Mouse (Mus musculus): ENCODE results near the gene Retnla. TPM values are rescaled to one million over a fixed set of nuclear protein-coding genes. Genes with fewer than 3 reads are reported as not detected.

Gene Retnla
- polyA plus RNA-seq (2014; fragmentation: Nextera tagmentation; extraction: Ambion mirVana) = not detected in 2 replicates

DNA sequence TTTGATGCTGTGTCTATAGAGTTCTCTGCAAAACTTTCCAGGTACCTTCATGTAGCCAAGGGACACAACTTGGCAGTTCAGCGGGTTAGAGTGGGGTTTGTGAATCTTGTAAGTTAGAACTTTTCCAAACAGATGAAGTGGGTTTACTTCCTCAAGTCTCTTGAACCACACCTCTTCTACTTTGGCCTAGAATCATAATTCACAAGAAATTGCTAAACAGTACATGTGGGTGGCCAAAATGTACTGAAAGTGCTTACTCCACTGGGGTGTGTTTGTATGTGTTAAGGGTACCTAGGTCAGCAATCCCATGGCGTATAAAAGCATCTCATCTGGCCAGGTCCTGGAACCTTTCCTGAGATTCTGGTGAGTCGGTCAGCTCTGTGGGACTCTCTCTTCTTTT, at the start of gene Retnla:
Retnla (plus strand) TSS at position 286 of the 400 bp plus-strand sequence.
- no peak within 1 kb of the TSS for H3K4me3 ChIP-seq (ENCODE audit: low read depth, low read length)
- H3K4me1 ChIP-seq (replicated peaks; ENCODE audit: control insufficient read depth, insufficient read depth, low read length) = no peaks in the 10 kb centered on the region
- H3K4me2 ChIP-seq (ENCODE audit: low read depth, low read length, severe bottlenecking) = no peak within 1 kb of the TSS
- 91% methylated on average over 3 of the region's 3 CpGs for WGBS
- ATAC-seq (replicated peaks; ENCODE audit: low FRiP score) = no peak
- H3K36me3 ChIP-seq (ENCODE audit: control insufficient read depth, insufficient read depth, low read length) = no peaks in the 10 kb centered on the region
- no peaks in the 10 kb centered on the region for H3K9me3 ChIP-seq (ENCODE audit: control insufficient read depth, low read length)
- H3K27ac ChIP-seq (ENCODE audit: low read depth, low read length) = no peak within 1 kb of the TSS
- H3K9ac ChIP-seq (ENCODE audit: low read length) = no peak within 1 kb of the TSS
- no peaks in the 10 kb centered on the region for H3K27me3 ChIP-seq (ENCODE audit: control insufficient read depth, insufficient read depth, low read length)
- no peak for DNase-seq (ENCODE audit: low spot score)

DNA sequence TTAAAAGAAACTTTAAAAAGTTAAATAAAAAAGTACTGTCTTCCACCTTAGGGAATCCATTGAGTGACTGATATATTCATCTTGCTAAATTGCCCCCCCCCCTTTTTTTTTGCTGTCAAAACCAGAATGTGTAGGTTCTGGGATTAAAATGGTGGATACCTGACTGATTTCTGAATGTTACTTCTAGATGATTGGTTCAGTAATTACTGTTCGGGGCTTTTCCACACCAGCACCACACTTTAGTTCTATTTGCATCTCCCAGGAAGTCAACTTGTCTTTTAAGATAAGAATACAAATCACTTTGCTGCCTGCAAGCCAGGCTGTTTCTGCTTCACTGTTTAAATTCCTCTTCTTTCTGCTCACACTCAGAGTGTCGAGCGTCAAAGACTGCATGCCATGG, 44.1 kb upstream of the Retnla start:
- H3K9me3 ChIP-seq (ENCODE audit: control insufficient read depth, low read length) = no peaks in the 10 kb centered on the region
- ATAC-seq (replicated peaks; ENCODE audit: low FRiP score) (no peak), DNase-seq (ENCODE audit: low spot score) (no peak)
- H3K27me3 ChIP-seq (ENCODE audit: control insufficient read depth, insufficient read depth, low read length) = no peaks in the 10 kb centered on the region
- H3K27ac ChIP-seq (ENCODE audit: low read depth, low read length) = no peak overlapping the region
- no peak overlapping the region for H3K4me3 ChIP-seq (ENCODE audit: low read depth, low read length)
- H3K4me1 ChIP-seq (replicated peaks; ENCODE audit: control insufficient read depth, insufficient read depth, low read length) = no peaks in the 10 kb centered on the region
- 88% methylated on average over 3 of the region's 3 CpGs for WGBS
- H3K36me3 ChIP-seq (ENCODE audit: control insufficient read depth, insufficient read depth, low read length) = no peaks in the 10 kb centered on the region
- H3K4me2 ChIP-seq (ENCODE audit: low read depth, low read length, severe bottlenecking) = no peak overlapping the region
- no peak overlapping the region for H3K9ac ChIP-seq (ENCODE audit: low read length)

- Histone ChIP-seq H3K27ac (ENCODE audit: low read depth, low read length) (no peak overlapping the region), H3K4me1 (replicated peaks; ENCODE audit: control insufficient read depth, insufficient read depth, low read length) (no peaks in the 10 kb centered on the region), H3K9ac (ENCODE audit: low read length) (no peak overlapping the region), H3K4me3 (ENCODE audit: low read depth, low read length) (no peak overlapping the region), H3K36me3 (ENCODE audit: control insufficient read depth, insufficient read depth, low read length) (no peaks in the 10 kb centered on the region), H3K27me3 (ENCODE audit: control insufficient read depth, insufficient read depth, low read length) (no peaks in the 10 kb centered on the region), H3K4me2 (ENCODE audit: low read depth, low read length, severe bottlenecking) (no peak overlapping the region), H3K9me3 (ENCODE audit: control insufficient read depth, low read length) (no peaks in the 10 kb centered on the region)
- DNase-seq (ENCODE audit: low spot score) (no peak), ATAC-seq (replicated peaks; ENCODE audit: low FRiP score) (no peak)
- 89% methylated on average over 3 of the region's 3 CpGs for WGBS
These were observed 42.9 kb upstream of the Retnla start for GRCm38 (mm10) chr16:48799470-48799869.

GRCm38 (mm10) chr16:48800906-48801305, 41.4 kb upstream of the Retnla start:
- Histone ChIP-seq H3K4me3 (ENCODE audit: low read depth, low read length) (no peak overlapping the region), H3K27me3 (ENCODE audit: control insufficient read depth, insufficient read depth, low read length) (no peaks in the 10 kb centered on the region), H3K4me1 (replicated peaks; ENCODE audit: control insufficient read depth, insufficient read depth, low read length) (no peaks in the 10 kb centered on the region), H3K27ac (ENCODE audit: low read depth, low read length) (no peak overlapping the region), H3K9ac (ENCODE audit: low read length) (no peak overlapping the region), H3K9me3 (ENCODE audit: control insufficient read depth, low read length) (no peaks in the 10 kb centered on the region), H3K36me3 (ENCODE audit: control insufficient read depth, insufficient read depth, low read length) (no peaks in the 10 kb centered on the region), H3K4me2 (ENCODE audit: low read depth, low read length, severe bottlenecking) (no peak overlapping the region)
- WGBS = 88% methylated on average over 2 of the region's 2 CpGs
- ATAC-seq (replicated peaks; ENCODE audit: low FRiP score) (no peak), DNase-seq (ENCODE audit: low spot score) (no peak)

DNA sequence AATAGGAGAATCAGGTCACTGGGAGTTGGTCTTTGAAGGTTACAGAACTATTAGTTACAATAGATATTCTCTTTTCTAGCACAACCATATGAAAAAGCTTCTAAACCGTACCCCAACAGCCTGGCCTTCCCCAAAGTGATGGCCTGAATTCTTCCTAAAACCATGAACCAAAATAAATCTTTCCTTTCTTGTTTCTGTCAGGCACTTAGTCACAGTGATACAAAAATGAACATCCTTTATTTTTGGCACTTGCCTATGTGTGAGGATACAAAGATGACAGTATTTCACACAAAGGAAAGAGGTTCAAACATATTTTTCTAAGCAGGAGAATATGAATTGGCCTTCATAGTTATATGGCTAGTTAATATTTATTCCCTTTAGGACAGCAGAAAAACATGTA, 36.9 kb upstream of the Retnla start:
- WGBS = 85% methylated on average over 1 of the region's 1 CpGs
- Histone ChIP-seq H3K27me3 (ENCODE audit: control insufficient read depth, insufficient read depth, low read length) (no peaks in the 10 kb centered on the region), H3K4me1 (replicated peaks; ENCODE audit: control insufficient read depth, insufficient read depth, low read length) (no peaks in the 10 kb centered on the region), H3K9ac (ENCODE audit: low read length) (no peak overlapping the region), H3K4me2 (ENCODE audit: low read depth, low read length, severe bottlenecking) (no peak overlapping the region), H3K4me3 (ENCODE audit: low read depth, low read length) (no peak overlapping the region), H3K36me3 (ENCODE audit: control insufficient read depth, insufficient read depth, low read length) (no peaks in the 10 kb centered on the region), H3K27ac (ENCODE audit: low read depth, low read length) (no peak overlapping the region), H3K9me3 (ENCODE audit: control insufficient read depth, low read length) (no peaks in the 10 kb centered on the region)
- DNase-seq (ENCODE audit: low spot score) = no peak
- ATAC-seq (replicated peaks; ENCODE audit: low FRiP score) = no peak

DNA sequence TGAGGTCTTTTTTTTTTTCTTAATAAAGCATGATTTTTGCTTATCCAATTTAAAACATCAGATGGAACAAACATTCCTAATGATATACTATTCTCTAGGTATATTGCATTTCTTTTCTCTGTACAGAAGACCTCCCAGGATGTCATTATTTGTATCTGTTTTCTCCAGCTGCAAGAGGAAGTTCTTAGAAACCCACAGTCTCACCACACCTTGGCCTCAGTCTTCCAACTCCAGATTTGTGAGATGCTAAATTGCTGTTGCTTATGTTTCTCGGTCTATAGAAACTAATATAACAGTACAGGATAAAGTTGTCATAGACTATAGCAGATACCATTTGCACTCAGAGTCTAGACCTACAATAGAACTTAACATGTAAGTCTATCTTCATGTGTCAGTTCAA, 35.8 kb upstream of the Retnla start:
- no peak overlapping the region for H3K4me3 ChIP-seq (ENCODE audit: low read depth, low read length)
- H3K9me3 ChIP-seq (ENCODE audit: control insufficient read depth, low read length) = no peaks in the 10 kb centered on the region
- no peaks in the 10 kb centered on the region for H3K4me1 ChIP-seq (replicated peaks; ENCODE audit: control insufficient read depth, insufficient read depth, low read length)
- no peak overlapping the region for H3K9ac ChIP-seq (ENCODE audit: low read length)
- 83% methylated on average over 1 of the region's 1 CpGs for WGBS
- no peak overlapping the region for H3K27ac ChIP-seq (ENCODE audit: low read depth, low read length)
- ATAC-seq (replicated peaks; ENCODE audit: low FRiP score) (no peak), DNase-seq (ENCODE audit: low spot score) (no peak)
- H3K36me3 ChIP-seq (ENCODE audit: control insufficient read depth, insufficient read depth, low read length) = no peaks in the 10 kb centered on the region
- H3K4me2 ChIP-seq (ENCODE audit: low read depth, low read length, severe bottlenecking) = no peak overlapping the region
- no peaks in the 10 kb centered on the region for H3K27me3 ChIP-seq (ENCODE audit: control insufficient read depth, insufficient read depth, low read length)

- Histone ChIP-seq H3K4me1 (replicated peaks; ENCODE audit: control insufficient read depth, insufficient read depth, low read length) (no peaks in the 10 kb centered on the region), H3K9ac (ENCODE audit: low read length) (no peak overlapping the region), H3K27me3 (ENCODE audit: control insufficient read depth, insufficient read depth, low read length) (no peaks in the 10 kb centered on the region), H3K36me3 (ENCODE audit: control insufficient read depth, insufficient read depth, low read length) (no peaks in the 10 kb centered on the region), H3K27ac (ENCODE audit: low read depth, low read length) (no peak overlapping the region), H3K4me3 (ENCODE audit: low read depth, low read length) (no peak overlapping the region), H3K9me3 (ENCODE audit: control insufficient read depth, low read length) (no peaks in the 10 kb centered on the region), H3K4me2 (ENCODE audit: low read depth, low read length, severe bottlenecking) (no peak overlapping the region)
- DNase-seq (ENCODE audit: low spot score) (no peak), ATAC-seq (replicated peaks; ENCODE audit: low FRiP score) (no peak)
- 64% methylated on average over 2 of the region's 2 CpGs for WGBS
These were observed 33.0 kb upstream of the Retnla start for GRCm38 (mm10) chr16:48809374-48809773.

- no peaks in the 10 kb centered on the region for H3K27me3 ChIP-seq (ENCODE audit: control insufficient read depth, insufficient read depth, low read length)
- WGBS = 85% methylated on average over 7 of the region's 7 CpGs
- H3K27ac ChIP-seq (ENCODE audit: low read depth, low read length) = no peak overlapping the region
- no peaks in the 10 kb centered on the region for H3K36me3 ChIP-seq (ENCODE audit: control insufficient read depth, insufficient read depth, low read length)
- ATAC-seq (replicated peaks; ENCODE audit: low FRiP score) (no peak), DNase-seq (ENCODE audit: low spot score) (no peak)
- H3K9ac ChIP-seq (ENCODE audit: low read length) = no peak overlapping the region
- no peak overlapping the region for H3K4me3 ChIP-seq (ENCODE audit: low read depth, low read length)
- no peaks in the 10 kb centered on the region for H3K9me3 ChIP-seq (ENCODE audit: control insufficient read depth, low read length)
- H3K4me2 ChIP-seq (ENCODE audit: low read depth, low read length, severe bottlenecking) = no peak overlapping the region
- no peaks in the 10 kb centered on the region for H3K4me1 ChIP-seq (replicated peaks; ENCODE audit: control insufficient read depth, insufficient read depth, low read length)
These were observed 30.4 kb upstream of the Retnla start for GRCm38 (mm10) chr16:48811881-48812436.

- Histone ChIP-seq H3K4me3 (ENCODE audit: low read depth, low read length) (no peak within 1 kb of the TSS), H3K36me3 (ENCODE audit: control insufficient read depth, insufficient read depth, low read length) (no peaks in the 10 kb centered on the region), H3K27ac (ENCODE audit: low read depth, low read length) (no peak within 1 kb of the TSS), H3K4me1 (replicated peaks; ENCODE audit: control insufficient read depth, insufficient read depth, low read length) (no peaks in the 10 kb centered on the region), H3K9me3 (ENCODE audit: control insufficient read depth, low read length) (no peaks in the 10 kb centered on the region), H3K4me2 (ENCODE audit: low read depth, low read length, severe bottlenecking) (no peak within 1 kb of the TSS), H3K9ac (ENCODE audit: low read length) (no peak within 1 kb of the TSS), H3K27me3 (ENCODE audit: control insufficient read depth, insufficient read depth, low read length) (no peaks in the 10 kb centered on the region)
- 93% methylated on average over 2 of the region's 2 CpGs for WGBS
- DNase-seq (ENCODE audit: low spot score) (no peak), ATAC-seq (replicated peaks; ENCODE audit: low FRiP score) (no peak)
These were observed 25.7 kb upstream of the Retnla start, which contains the start of gene Retnlb for GRCm38 (mm10) chr16:48816695-48817094. Gene Retnlb, plus strand, starts transcription at chr16:48816856.

Data from forebrain, embryonic 11.5 days (tissue).